Mouse (Mus musculus) forelimb bud, embryonic 11.5 days (tissue): ENCODE data around the gene Ppp2r2d.
A peak's percentile ranks its signal among the peaks of the same experiment; 100 is the strongest.

Experiments used
- DNase-seq: peaks from one replicate; pipeline ENCODE4 v3.0.0-alpha.2; 2012; ENCODE audit warnings: low read depth, low spot score

Gene Ppp2r2d

GRCm38 (mm10) chr7:138845544-138846391, at the start of gene Ppp2r2d, which contains the start of gene Mapk1ip1:
Ppp2r2d (plus strand) TSS chr7:138846079.
Mapk1ip1 (minus strand) TSS chr7:138846273.
- peak; percentile 95 for DNase-seq

- no peak for DNase-seq
These were observed 42.5 kb upstream of the Ppp2r2d start for GRCm38 (mm10) chr7:138803386-138803785.

DNA sequence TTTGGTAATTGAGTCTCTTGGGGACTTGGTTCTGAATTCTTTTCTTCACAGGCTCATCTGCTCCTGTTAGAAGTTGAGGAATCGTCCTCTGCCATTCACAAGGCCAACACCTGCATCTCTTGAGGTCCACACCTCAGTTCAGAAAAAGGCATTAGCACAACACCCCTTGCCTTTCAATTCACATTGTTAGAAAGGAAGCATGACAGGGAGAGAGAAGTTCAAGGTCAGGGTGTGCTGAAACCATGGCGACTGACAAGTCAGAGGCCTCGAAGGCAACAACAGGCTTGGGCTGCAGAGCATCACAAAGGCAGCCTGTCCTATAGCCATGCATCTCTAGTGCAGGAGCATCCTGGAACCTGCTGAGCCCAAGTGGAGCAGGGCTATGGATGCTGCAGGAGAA, 38.7 kb upstream of the Ppp2r2d start:
- no peak for DNase-seq

GRCm38 (mm10) chr7:138813213-138813875, 32.5 kb upstream of the Ppp2r2d start:
- DNase-seq: no peak

GRCm38 (mm10) chr7:138818314-138818713, 27.6 kb upstream of the Ppp2r2d start:
- DNase-seq: no peak

DNA sequence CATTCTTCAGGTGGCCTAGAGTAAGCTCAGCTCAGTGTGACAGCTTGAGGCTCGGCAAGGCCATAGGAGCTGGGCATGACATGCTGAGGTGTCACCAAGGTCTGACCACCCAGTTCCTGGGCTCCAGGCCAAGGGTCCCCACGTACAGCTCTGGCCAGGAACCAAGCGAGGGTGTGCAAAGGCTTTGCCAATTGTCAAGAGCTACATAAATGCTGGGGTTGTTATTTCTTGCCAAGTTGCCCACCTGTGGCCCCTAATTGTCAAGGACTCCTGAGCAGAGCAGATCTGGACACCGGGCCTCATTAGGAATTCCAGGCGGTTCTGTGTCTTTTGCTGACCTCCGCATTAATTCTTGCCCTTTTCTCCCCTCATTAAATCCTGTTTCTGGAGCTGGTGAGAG, 21.5 kb upstream of the Ppp2r2d start:
- no peak for DNase-seq

DNA sequence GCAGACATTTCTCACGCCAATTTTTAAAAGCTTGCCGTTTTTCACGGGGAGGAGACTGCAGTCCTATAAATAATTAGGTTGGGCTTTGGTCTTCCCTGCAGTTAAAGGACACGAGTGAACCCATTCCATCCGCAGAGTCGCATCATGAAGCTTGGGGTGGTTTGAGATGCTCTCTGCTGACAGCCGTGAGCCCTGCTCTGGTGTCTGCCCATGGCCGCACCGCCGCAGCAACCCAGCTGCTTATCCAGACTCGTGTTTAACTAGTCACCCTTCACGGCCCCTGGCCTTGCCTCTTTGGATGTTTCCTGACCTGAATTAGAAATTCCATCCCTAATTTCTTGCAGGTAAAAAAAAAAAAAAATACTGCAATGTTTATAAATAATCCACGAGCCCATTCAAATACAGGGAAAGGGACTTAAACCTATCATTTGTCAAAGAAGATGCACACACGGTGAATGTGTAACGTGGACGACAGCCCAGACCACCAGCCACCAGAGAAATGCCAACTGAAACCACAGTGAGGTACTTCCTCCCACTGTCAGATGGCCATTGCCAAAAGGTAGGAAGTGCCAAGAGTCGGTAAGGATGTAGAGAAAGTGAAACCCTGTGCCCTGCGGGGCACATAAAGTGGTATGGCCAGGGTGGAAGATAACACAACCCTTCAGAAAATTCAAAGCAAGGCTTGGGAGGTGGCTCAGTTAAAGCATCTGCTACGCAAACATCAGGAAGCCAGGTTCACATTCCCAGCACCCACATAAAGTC, 20.7 kb upstream of the Ppp2r2d start:
- no peak for DNase-seq

- peak; percentile 75 for DNase-seq
These were observed 18.1 kb upstream of the Ppp2r2d start for GRCm38 (mm10) chr7:138827812-138828211.

DNA sequence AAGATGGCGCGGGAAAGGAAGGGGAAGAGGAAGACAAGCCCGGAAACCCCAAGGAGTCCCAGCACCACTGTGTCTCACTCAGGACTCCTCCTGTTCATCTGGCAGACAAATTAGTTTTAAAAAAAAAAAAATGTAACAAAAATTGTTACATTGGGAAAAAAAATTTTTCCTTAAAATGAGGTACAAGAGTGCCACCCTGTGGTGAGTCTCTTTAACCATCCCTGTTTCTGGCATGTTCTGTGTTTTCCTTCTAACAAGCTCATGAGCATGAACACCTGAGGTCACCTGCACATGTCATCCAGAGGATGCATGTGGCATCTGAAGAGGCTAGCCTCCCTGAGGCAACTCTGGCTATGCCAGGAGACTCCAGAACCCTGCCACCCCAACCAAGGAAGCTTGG, 10.9 kb upstream of the Ppp2r2d start:
- DNase-seq: no peak

DNA sequence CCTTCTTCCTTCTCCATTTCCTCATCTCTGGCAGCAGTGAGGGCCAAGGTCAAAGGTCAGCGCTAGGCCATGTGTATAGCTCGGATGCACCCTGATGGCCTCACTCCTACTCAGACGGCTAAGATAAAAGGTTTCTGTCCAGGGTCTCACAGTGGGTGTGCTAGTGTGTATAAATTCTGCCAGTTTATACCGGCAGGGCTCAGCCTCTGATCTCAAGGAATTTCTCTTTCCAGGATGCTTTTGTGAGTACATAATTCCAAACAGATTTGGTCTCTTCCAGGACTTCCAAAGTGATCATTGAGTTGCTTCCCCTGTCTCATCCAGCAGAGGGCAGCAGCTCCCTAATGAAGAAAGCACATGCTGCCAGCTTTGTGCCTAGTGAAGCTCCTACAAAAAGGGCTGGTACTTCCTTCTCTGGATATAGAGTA, 5.3 kb upstream of the Ppp2r2d start:
- peak; percentile 91 for DNase-seq

- DNase-seq: no peak
These were observed 4.3 kb upstream of the Ppp2r2d start for GRCm38 (mm10) chr7:138841436-138842151.

- no peak for DNase-seq
These were observed 2.5 kb upstream of the Ppp2r2d start for GRCm38 (mm10) chr7:138843421-138843820.

GRCm38 (mm10) chr7:138845111-138845510, 768 bp upstream of the Ppp2r2d start:
- DNase-seq: no peak

DNA sequence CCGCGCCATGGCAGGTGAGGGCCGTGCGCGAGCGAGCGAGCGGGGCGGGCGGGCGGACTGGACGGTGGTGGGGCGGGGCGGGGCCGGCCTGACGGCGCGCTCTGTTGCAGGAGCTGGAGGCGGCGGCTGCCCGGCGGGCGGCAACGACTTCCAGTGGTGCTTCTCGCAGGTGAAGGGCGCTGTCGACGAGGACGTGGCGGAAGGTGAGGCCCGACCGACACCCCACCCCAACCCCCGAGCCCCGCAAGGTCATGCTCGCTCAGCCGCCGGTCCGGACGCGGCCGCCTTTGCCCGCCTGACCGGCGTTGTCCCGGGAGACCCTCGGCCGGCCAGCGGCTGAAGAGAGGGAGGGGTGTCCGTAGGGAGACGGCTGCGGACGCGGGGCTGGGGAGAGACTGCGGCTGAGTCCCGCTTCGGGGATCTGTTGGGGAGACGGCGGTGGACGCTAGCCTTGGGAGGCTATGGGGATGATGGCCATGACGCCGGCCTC, 668 bp downstream of the Ppp2r2d start:
- DNase-seq: no peak

DNA sequence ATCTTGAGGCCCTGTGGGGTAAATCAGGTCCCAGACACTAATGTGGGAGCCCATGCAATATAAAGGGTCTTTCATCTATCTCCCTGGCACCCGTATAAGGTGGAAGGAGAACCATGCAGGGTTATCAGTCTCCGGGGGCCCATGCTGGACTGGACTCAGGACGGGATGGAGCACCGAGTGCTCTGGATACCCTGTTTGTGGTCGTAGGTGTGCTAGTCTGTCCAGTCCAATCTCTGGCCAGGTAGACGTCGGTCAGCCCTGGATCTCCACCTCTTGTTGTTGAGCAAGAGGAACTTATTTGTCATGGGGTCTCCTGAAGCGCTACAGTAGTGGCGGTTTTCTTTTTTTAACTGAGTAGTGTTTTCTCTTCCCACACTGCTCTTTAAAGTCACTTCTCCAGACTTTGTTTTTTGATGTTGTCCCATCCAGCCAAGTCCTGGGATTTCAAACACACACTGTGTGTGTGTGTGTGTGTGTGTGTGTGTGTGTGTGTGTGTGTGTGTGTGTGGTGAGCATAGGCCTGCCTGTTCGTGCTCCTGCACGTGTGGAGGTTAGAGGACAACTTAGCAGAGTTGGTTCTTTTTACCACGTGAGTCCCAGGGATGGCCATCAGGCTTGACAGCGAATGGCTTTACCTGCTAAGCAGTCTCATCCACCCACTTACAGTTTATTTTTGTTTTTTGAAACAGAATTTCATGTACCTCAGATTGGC, 1.6 kb downstream of the Ppp2r2d start:
- DNase-seq: no peak

GRCm38 (mm10) chr7:138848028-138848920, 2.4 kb downstream of the Ppp2r2d start:
- DNase-seq: no peak

DNA sequence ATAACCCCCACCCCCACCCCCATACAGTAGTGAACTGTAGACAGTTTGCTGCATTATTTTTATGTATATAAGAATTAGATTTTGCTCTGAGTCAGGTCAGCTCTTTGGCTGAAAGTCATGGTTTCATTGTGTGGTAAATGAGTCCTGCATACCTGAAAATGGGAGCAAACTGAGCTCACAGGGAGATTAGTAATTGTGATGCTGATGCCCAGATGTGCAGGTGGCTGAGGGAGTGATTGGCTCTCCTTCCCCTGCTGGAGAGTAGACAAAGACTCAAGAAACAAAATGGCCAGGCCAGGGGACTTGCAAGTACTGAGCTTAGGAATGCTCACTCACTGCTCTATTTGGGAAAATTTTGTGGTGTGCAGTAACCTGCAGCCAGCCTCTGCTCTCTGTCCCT, 4.2 kb downstream of the Ppp2r2d start:
- no peak for DNase-seq

GRCm38 (mm10) chr7:138853417-138854031, 7.6 kb downstream of the Ppp2r2d start:
- DNase-seq: no peak

DNA sequence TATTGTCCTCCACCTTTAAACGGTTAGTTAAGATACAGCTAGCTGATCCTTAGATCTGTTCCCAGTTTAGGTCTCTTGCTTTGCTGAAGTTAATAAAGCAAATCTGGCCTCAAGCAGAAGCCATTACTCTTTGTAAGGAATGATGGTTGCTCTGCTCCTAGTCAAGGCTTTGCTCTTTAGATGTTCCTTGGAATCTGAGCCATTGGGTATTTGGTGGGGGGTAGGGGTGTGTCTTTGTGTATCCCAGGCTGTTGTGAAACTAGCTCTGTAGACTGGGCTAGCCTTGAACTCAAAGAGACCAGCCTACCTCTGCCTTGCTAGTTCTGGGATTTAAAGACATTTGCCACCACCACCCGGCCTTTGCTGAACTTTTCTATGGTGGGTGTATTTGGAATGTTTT, 8.3 kb downstream of the Ppp2r2d start:
- no peak for DNase-seq
